Mouse (Mus musculus) retina, embryonic 14.5 days (tissue): ENCODE data around the gene Zfp553.
"Not testable (repeated sequence)": the region's sequence is repeated elsewhere in the genome, so short reads cannot be mapped to it uniquely, and the experiment has no call there.

Source experiments
- DNase-seq: peaks from one replicate; pipeline ENCODE4 v3.0.0-alpha.2; 2015; ENCODE audit warnings: low spot score

Gene Zfp553

DNA sequence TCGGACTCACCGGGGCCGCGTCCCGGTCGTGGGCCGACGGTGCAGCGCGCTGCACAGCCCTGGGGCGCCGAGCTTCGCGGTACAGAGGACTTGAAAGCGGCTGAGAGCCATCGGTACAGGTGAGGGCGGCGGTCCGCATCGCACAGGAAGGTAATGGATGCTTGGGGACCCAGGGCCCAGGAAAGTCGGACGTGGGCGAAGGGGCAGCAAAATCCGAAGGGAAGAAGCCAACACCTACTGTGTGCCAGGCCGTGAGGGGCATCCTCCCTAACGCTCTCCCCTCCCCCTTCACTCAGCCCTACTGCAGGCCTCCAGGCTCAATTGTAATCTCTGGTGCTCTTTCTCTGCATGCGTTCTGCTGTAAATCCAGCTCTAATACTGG, 498 bp downstream of the Zfp553 start:
- peak; percentile 55 for DNase-seq

DNA sequence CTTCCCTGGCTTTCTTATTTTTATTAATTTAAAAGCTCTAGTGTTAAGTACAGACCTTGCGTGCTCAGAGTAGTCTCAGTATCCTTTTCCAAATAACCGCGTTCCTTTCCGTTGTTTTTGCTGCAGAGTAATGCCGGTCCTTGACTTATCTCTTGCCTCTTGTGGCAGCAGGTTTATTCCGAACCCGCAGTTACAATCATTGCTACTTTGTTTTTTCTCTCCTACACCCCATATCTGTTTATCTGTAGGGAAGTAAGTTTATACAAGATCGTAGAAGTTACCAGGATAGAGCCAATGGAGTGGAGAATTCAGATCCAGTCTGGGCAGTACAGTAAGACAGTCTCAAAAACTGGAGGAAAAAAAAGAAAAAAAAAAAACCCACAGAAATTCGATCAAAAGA, 904 bp downstream of the Zfp553 start:
- DNase-seq, result no peak

DNA sequence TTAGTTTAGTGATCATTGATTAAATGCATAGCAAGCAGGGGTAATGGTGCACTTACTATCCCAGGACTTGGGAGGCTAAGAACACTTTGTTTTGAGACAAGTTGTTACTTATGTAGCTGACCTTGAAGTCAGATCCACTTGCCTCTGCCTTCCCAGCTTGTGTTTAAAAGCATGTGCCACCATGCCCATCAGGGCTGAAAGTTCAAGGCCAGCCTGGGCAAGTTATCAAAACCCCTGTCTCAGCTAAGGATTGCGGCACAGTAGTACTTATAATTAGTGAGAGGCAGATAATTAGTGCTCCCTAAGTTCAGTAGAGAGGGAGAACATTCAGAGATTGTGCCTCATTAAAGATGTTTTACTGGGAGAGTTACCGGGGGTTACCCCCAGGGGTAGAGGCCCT, 1.9 kb downstream of the Zfp553 start:
- no peak for DNase-seq

DNA sequence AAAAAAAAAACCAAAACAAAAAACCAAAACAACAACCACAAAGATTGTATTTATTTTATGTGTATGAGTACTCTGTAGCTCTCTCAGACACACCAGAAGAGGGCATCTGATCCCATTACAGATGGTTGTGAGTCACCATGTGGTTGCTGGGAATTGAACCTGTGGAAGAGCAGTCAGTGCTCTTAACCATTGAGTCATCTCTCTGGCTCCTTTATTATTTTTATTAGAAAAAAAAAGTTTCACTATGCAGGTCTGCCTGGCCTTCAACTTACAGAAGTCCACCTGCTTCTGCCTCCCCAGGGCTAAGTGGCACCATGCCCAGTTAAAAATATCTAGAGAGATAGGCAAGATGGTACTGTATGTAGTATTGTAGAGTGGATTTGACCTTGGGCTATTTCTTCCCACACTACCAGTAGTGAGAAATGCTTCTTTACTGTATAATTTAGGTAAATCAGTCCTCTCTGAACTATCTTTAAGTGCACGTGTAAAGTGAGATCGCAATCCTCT, 10.6 kb downstream of the Zfp553 start:
- no peak for DNase-seq

DNA sequence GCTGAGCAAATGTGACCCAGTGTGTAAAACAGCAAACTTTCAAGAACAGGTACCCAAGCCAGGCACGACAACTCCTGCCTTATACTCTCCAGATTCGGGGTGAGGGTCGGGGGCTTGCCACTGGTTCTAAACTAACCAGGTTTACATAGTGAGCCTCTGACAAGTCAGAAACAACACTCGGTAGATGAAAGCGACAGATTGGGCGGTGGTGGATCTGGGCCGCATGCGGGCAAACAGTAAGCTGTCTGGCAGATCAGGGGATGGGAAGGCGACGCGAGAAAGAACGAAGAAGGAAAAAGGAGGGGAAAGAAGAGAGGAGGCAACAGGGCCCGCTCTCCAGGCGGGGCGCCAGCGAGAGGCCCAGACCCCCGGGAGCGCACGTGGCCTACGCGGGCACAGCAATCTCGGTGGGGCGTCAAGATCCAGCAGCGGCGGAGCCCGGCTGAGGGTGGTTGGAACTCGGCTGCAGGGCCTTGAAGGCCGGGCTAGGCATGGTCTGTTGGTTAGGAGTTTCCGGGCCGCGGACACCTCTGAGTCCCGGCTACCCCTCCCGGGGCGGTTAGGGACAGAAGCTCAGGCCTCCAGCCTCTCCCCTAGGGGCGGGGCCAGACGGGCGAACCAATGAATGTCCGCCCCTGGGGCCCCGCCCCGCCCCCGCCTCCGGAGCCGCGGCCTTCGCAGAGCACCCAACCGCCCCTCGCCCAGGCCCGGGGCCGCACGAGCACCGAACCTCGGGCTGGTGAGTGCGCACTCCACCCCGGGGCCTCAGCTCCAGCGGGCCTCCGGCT, 11.2 kb downstream of the Zfp553 start, which contains the start of gene Zfp771:
Zfp771 (plus strand) TSS at position 405 of the 788 bp plus-strand sequence.
- DNase-seq, result peak; percentile 96

DNA sequence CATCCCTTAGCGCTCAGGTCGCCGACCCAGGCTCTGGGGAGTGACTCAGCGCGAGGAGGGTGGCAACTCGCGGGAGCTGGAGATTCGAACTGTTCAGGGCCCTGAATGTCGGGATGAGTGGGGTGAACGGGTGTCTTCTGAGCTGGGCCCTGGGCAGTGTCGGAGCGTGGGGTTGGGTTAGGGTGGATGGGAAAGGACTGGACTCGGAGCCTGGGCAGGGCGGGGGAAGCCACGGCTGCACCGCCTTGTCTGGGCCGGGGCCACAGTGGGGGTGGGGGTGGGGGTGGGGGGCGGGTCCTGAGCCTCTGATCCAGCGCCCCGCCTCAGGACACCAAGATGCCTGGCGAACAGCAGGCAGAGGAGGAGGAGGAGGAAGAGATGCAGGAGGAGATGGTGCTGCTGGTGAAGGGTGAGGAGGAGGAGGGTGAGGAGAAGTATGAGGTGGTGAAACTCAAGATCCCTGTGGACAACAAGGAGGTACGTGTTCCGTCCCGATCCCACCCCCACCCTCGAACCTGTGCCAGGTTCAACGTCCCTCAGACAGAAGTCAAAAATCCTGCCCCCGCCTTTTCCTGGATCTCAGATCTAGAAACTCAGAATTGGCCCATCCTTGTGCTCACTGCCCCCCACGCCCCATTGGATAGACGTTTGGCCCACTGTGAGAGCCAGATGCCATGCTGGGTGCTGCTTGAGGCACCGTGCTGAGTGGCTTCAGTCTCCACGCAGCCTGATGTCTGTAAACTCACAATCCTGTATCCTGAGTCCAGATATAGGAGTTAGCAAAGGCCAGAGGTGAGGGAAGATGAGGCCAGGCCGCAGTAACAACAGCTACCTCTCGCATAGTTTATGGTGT, 12.0 kb downstream of the Zfp553 start:
- no peak for DNase-seq

DNA sequence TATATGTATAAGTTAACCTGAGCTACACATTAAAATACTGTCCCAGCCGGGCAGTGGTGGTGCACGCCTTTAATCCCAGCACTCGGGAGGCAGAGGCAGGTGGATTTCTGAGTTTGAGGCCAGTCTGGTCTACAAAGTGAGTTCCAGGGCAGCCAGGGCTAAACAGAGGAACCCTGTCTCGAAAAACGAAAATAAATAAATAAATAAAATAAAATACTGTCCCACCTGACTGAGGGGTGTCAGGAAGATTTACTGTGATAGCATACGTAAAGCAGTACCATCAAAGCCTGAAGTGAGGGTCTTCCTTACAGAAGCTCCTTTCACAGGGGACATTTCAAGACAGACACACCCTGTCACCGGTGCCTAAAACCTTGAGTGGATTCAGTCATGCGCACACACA, 17.6 kb downstream of the Zfp553 start:
- DNase-seq, result not testable (repeated sequence)

DNA sequence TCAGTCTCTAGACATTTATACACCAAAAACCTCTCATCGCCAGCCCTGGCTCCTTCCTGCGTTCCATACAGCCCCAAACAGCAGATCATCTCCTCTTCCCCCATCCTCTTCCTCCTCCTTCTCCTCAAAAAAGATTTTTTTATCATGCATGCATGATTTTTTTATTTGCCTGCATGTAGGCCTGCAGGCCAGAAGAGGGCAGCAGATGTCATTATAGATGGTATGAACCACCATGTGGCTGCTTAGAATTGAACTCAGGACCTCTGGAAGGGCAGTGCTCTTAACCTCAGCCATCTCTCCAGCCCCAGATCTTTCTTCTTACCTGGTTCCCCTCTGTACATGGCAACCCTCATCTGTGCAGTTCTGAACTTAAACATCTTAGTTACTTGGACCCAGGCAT, 19.6 kb downstream of the Zfp553 start:
- peak; percentile 60 for DNase-seq

DNA sequence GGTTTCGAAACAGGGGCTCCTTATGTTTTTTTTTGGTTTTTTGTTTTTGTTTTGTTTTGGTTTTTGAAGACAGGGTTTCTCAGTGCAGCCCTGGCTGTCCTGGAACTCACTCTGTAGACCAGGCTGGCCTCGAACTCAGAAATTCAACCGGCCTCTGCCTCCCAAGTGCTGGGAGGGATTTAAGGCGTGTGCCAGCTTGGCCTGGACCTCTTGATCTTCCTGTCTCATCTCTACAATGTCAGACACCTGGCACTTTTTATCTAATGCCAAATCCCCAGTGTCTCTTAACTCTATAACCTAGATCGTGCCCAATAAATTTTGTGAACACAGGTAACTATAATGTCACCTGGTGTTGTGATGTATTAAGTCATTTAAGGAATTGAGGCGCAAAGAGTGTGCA, 20.5 kb downstream of the Zfp553 start:
- DNase-seq, result no peak

DNA sequence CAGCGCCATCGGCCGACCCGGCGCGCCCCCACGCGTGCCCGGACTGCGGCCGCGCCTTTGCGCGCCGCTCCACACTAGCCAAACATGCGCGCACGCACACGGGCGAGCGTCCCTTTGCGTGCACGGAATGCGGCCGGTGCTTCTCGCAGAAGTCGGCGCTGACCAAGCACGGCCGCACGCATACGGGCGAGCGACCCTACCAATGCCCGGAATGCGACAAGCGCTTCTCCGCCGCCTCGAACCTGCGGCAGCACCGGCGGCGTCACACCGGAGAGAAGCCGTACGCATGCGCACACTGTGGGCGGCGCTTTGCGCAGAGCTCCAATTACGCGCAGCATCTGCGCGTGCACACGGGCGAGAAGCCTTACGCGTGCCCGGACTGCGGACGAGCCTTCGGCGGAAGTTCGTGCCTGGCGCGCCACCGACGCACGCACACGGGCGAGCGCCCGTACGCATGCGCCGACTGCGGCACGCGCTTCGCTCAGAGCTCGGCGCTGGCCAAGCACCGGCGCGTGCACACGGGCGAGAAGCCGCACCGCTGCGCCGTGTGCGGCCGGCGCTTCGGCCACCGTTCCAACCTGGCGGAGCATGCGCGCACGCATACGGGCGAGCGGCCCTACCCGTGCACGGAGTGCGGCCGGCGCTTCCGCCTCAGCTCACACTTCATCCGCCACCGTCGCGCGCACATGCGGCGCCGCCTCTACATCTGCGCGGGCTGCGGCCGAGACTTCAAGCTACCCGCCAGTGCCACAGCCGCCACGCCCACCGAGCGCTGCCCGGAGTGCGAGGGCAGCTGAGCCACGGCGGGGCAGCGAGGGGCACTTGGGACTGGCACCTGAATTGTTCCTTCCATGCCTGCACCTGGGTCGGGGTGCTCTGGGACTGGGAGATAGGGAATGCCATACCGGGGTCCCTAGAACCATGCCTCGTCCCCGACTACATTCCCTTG, 21.2 kb downstream of the Zfp553 start:
- peak; percentile 98 for DNase-seq

DNA sequence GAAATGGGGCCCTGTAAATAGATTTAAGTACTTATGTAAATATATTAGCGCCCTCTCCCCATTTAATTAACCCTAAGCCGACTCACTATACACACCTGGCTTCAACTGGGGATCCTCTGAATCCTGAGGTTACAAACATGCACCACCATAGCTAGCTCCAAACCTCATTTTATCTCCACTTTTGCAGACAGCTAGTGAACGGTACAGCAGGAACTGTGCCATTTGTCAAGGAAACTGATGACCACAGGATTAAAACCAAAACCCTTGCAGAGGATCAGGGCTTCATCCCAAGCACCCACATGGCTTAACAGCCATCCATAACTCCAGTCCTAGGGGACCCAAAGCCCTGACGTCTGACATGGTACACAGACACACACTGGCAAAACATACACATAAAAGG, 22.1 kb downstream of the Zfp553 start:
- DNase-seq, result no peak

DNA sequence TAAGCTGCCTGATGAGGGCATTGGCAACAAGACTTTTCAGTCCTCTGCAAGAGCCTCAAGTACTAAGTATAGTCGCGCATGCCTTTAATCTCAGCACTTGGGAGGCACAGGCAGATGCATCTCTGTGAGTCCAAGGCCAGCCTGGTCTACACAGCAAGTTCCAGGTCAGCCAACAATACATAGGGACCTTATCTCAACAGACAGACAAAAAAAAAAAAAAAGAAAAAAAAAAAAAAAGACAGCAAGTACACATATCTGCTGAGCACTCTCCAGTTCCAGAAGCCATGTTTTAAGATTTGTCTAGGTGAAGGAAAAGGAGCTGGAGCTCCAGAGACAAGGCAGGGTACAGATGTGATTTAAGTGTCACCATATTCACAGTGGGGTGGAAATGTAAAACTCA, 23.1 kb downstream of the Zfp553 start:
- DNase-seq, result no peak

DNA sequence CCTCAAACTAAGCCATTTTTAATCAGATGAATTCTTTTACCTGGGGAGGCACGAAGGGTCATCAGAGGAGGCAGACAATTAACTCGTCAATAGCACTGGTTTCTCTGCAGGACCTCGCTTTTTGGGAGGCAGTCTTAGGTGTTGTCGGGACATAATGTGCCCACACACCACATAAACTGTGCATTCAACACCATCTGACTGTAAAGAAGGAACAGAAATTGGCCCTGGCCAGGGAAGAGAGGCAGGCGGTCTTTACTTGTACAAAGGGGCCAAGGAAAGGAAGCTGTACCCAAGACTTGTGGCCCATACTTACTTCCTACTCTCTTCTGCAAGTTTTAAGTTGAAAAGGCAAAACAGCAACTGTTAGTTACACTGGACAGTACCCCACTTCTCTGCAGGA, 23.7 kb downstream of the Zfp553 start:
- no peak for DNase-seq

DNA sequence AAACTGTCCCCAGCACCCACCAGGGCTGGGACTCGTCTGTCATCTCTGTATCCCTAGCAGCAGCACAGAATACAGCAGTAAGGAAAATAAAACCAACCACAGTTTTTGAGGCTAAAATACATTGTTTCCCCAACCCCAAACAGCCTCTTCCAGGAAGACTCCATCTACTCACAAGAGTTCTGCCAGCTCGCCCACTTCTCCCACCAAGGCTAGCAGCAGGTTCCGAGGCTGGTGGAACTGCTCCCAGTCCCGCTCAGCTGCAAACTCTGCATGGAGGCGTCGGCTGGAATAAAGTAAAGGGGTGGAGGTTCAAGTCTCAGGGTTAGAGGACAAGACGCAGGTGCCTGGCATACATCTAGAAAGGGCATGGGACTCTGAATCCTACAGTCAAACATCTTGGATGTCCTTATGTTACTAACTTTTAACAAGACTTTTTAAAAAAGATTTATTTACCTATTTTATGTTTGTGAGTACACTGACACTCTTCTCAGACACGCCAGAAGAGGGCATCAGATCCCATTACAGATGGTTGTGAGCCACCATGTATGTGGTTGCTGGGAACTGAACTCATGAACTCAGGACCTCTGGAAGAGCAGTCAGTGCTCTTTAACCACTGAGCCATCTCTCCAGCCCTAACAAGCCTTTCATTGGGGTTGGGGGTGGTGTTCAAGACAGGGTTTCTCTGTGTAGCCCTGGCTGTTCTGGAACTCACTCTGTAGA, 26.5 kb downstream of the Zfp553 start:
- no peak for DNase-seq

DNA sequence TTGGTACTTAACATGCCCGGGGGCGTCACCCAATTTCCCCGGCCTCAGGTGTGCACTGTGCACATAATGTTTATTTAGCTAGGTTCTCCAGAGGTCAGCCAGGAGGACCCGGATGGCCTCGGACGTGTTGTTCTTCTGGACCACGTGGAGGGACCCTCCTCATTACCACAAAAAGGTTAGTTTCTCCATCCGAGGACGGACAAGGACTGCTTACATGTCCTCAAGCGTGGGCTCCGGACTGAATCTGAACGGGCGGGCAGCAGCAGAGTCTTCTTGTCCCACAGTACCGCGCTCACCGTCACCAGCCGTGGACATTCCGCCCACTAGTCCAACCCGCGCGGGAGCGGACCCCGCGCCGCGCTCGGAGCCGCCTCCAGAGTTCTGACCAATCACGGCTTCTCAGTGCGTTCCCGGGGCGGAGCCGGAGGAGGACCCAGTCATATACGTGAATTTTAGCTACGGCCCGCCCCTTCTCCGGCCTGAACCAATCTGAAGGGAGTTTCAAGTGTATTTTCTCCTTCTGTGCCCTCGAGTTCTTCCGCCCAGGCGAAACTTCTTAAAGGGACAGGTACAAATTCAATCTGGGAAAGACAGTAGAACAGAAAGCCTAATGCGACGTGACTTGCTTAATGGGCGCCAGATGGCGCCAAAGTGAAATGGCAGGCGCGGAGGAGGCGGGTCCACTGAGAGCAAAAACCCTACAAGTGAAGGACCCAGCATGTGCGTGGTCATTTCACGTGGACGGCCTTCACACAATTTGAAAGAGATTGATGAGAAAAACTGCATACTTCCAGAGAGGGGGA, 27.6 kb downstream of the Zfp553 start, which contains the start of gene Dctpp1:
Dctpp1 (minus strand) TSS at position 401 of the 803 bp plus-strand sequence.
- peak; percentile 98 for DNase-seq

DNA sequence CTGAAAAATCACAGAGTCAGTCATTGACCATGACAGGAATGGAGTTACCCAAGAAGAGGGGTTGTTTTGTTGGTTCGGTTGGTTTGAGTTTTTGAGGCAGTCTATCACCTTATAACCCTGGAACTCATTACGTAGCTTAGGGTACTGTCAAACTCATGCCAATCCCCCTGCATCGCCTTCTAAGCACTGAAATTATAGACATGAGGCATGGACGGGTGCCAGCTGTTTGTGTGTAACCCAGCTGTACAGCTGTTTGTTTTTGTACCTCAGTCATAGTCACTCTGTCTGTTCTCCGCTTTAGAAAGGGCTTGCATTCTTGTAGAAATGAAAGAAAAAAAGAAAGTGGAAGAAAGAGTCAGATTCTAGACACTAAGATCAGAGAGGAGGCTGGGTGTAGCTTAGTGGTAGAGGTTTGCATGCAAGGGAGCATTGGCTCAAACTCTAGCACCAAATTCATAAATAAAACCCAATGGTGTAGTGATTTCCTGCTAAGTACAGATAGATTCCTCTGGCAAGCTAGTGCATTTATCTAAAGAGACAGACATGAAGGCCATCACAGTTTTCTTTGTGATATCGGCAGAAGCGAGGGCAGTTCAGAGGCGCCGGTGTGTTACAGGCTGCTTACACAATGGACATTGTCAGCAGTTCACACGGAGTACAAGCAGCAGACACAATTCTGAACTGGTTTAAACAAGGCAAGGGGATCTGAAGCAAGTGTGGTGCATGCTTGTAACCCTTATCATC, 29.5 kb downstream of the Zfp553 start:
- no peak for DNase-seq

DNA sequence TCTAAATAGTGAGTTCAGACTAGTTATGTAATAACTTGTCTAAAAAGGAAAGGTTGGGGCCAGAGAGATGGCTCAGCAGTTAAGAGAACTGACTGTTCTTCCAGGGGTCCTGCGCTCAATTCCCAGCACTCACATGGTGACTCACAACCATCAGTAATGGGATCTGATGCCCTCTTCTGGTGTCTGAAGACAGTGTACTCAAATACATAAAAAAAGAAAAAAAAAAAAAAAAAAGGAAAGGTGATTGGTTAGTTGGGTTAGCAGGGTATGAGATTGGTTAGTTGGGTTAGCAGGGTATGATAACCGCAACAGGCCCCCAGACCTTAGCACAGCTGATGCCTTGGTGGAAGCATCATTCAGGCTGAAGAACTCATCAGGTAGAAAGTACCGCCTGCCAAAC, 30.7 kb downstream of the Zfp553 start:
- DNase-seq, result no peak

DNA sequence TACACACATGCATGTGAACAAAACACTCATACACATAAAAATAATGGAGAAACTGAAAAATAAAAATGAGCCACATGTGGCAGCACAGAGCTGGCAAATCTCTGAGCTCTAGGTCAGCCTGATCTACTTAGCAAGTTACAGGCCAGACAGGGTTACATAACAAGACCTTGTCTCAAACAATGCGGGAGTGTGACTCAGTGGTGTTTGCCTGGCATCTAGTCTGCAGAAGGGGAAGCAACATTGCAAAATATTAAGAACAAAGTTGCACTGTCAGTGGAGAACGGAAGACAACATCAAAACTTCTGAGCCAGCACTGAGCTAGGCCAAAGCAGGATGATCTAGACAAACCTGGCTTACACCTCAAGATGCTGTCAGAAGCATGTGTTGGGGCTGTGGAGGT, 37.4 kb downstream of the Zfp553 start:
- DNase-seq, result no peak

DNA sequence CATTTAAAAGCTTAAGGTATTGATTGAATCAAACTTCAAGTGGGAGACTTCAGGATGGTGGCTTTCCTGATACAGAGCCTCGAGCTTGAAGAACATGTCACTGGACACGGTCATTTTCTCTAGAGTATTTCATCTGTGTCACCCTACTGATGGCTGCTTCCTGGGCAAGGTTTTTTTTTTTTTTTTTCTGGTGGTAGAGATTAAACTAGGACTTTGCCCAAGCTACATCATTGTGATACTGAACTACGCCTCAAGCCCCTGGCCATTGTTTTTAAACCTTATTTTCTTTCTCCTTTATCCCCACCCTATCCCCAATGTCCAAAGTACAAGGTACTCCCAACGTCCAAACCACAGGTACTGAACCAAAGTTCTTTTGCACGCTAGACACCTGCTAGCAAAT, 37.8 kb downstream of the Zfp553 start:
- DNase-seq, result no peak

DNA sequence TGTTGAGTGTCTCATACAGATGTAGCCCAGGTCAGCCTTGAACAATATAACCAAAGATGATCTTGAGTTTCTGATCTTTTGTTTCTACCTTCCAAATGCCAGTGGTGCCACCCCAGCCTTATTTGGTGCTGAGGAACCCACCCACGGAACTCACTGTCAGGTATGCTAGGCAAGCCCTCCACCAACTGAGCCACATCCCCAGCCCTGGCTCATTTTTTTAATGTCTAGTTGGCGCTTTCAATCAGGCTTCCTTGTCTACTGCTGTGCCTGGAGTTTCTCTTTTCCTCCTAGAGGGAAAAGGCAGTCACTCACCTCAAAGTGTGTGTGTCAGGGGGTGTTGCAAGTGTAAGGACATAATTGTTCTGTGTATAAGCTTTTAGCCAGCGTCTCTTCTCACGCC, 38.2 kb downstream of the Zfp553 start:
- DNase-seq, result no peak
